In genomic region chr3:152145186-152145585, GRCm38 (mm10) we compare ENCODE assay signal across 8 mouse cellular contexts. TPM values are rescaled to one million over a fixed set of nuclear protein-coding genes. Genes with fewer than 3 reads are reported as not detected.
DNase-seq lines count a peak whose midpoint lies in the region; ATAC-seq and TF ChIP-seq lines count a peak whose summit lies in the region.

No protein-coding gene starts in this region.

- no peak overlapping the region for H3K4me3 ChIP-seq in hindbrain, postnatal 0 days (ENCODE audit: low read length)
- no peak overlapping the region for H3K4me3 ChIP-seq in hindbrain, embryonic 11.5 days (ENCODE audit: low read depth, low read length)
- no peak overlapping the region for H3K4me3 ChIP-seq in embryonic fibroblast, embryonic 13.5 days (ENCODE audit: insufficient read depth, low read length)
- no peak overlapping the region for H3K4me3 ChIP-seq in intestine, embryonic 16.5 days (ENCODE audit: low read length)

- peak; percentile 92 for ATAC-seq in hindbrain, postnatal 0 days
- ATAC-seq in hindbrain, embryonic 11.5 days (ENCODE audit: low FRiP score), result no peak
- ATAC-seq in intestine, embryonic 16.5 days, result peak; percentile 32; the same call in 1 of the 2 replicates

- H3K4me2 ChIP-seq in hindbrain, postnatal 0 days (ENCODE audit: low read depth, low read length), result no peak overlapping the region
- no peak overlapping the region for H3K4me2 ChIP-seq in hindbrain, embryonic 11.5 days (replicated peaks; ENCODE audit: low read depth, low read length)
- no peak overlapping the region for H3K4me2 ChIP-seq in intestine, embryonic 16.5 days (ENCODE audit: low read depth, low read length)

- H3K9ac ChIP-seq in hindbrain, postnatal 0 days (replicated peaks; ENCODE audit: low read length), result no peak overlapping the region
- H3K9ac ChIP-seq in hindbrain, embryonic 11.5 days (ENCODE audit: low read depth, low read length), result no peak overlapping the region
- H3K9ac ChIP-seq in intestine, embryonic 16.5 days (ENCODE audit: low read depth, low read length), result no peak overlapping the region

- H3K4me1 ChIP-seq in hindbrain, postnatal 0 days (ENCODE audit: insufficient read depth, low read length), result no peaks in the 10 kb centered on the region
- H3K4me1 ChIP-seq in hindbrain, embryonic 11.5 days (replicated peaks; ENCODE audit: control insufficient read depth, insufficient read depth, low read length), result no peaks in the 10 kb centered on the region
- H3K4me1 ChIP-seq in embryonic fibroblast, embryonic 13.5 days (ENCODE audit: control insufficient read depth, insufficient read depth, low read length), result peaks cover 16% of the 10 kb centered on the region
- H3K4me1 ChIP-seq in intestine, embryonic 16.5 days (ENCODE audit: control insufficient read depth, insufficient read depth, low read length), result peaks cover 25% of the 10 kb centered on the region

- H3K27ac ChIP-seq in hindbrain, postnatal 0 days, result no peak overlapping the region
- no peak overlapping the region for H3K27ac ChIP-seq in hindbrain, embryonic 11.5 days (ENCODE audit: low read depth, low read length)
- peak overlapping the region; percentile 94 for H3K27ac ChIP-seq in embryonic fibroblast, embryonic 13.5 days (ENCODE audit: insufficient read depth, low read length)
- peak overlapping the region; percentile 14; the same call in 1 of the 2 replicates for H3K27ac ChIP-seq in intestine, embryonic 16.5 days (ENCODE audit: low read length)

- no peak for TF ChIP-seq CTCF in hindbrain, postnatal 0 days (IDR thresholded peaks at IDR 0.05; ENCODE audit: low read depth)
- TF ChIP-seq CTCF in embryonic fibroblast, embryonic 13.5 days (IDR thresholded peaks at IDR 0.05; ENCODE audit: borderline replicate concordance, insufficient read depth, low read length), result no peak

- H3K36me3 ChIP-seq in hindbrain, postnatal 0 days (ENCODE audit: insufficient read depth, low read length), result no peaks in the 10 kb centered on the region
- H3K36me3 ChIP-seq in hindbrain, embryonic 11.5 days (ENCODE audit: control insufficient read depth, insufficient read depth, low read length), result no peaks in the 10 kb centered on the region
- H3K36me3 ChIP-seq in intestine, embryonic 16.5 days (ENCODE audit: control insufficient read depth, insufficient read depth, low read length), result no peaks in the 10 kb centered on the region

- no peaks in the 10 kb centered on the region for H3K27me3 ChIP-seq in hindbrain, postnatal 0 days (ENCODE audit: insufficient read depth, low read length)
- H3K27me3 ChIP-seq in hindbrain, embryonic 11.5 days (ENCODE audit: control insufficient read depth, insufficient read depth, low read length), result no peaks in the 10 kb centered on the region
- no peaks in the 10 kb centered on the region for H3K27me3 ChIP-seq in intestine, embryonic 16.5 days (replicated peaks; ENCODE audit: control insufficient read depth, insufficient read depth, low read length)

- DNase-seq in hindbrain, postnatal 0 days (ENCODE audit: low spot score), result peak; percentile 52
- DNase-seq in hindbrain, embryonic 11.5 days (ENCODE audit: low spot score), result no peak
- DNase-seq in adrenal gland, postnatal 14 days, result peak; percentile 57
- peak; percentile 71 for DNase-seq in lung, postnatal 36 days
- DNase-seq in urinary bladder, postnatal 25 days (ENCODE audit: low spot score), result no peak
- DNase-seq in thymus, postnatal 14 days, result no peak

- H3K9me3 ChIP-seq in hindbrain, postnatal 0 days (ENCODE audit: low read length), result no peaks in the 10 kb centered on the region
- H3K9me3 ChIP-seq in hindbrain, embryonic 11.5 days (ENCODE audit: control insufficient read depth, low read length), result no peaks in the 10 kb centered on the region
- H3K9me3 ChIP-seq in intestine, embryonic 16.5 days (ENCODE audit: control insufficient read depth, low read length), result no peaks in the 10 kb centered on the region

- WGBS in hindbrain, postnatal 0 days, result 44% methylated on average over 2 of the region's 2 CpGs
- 51% methylated on average over 2 of the region's 2 CpGs for WGBS in hindbrain, embryonic 11.5 days
- 59% methylated on average over 2 of the region's 2 CpGs for WGBS in intestine, embryonic 16.5 days

- TF ChIP-seq POLR2A in embryonic fibroblast, embryonic 13.5 days (IDR thresholded peaks at IDR 0.05; ENCODE audit: low read depth, low read length), result no peak; the same call in 1 of the 2 replicates

RNA-seq across cellular contexts. Expression of gene Gipc2, which starts 20.8 kb away (rescaled TPM):
- 3.1 and 6.7 TPM in 2 replicates for total RNA-seq in hindbrain, postnatal 0 days (2014; rRNA removed)
- 12.8 and 15.6 TPM in 2 replicates for polyA plus RNA-seq in hindbrain, postnatal 0 days (2015; fragmentation: Nextera tagmentation; extraction: Ambion mirVana)
- polyA plus RNA-seq in hindbrain, embryonic 11.5 days (2014; fragmentation: Nextera tagmentation; extraction: Ambion mirVana), result 3.1 and 5.0 TPM in 2 replicates
- 0.96 and 2.8 TPM in 2 replicates for total RNA-seq in adrenal gland, postnatal 14 days (2021)
- polyA plus RNA-seq in embryonic fibroblast, embryonic 13.5 days (2011; ENCODE audit: insufficient read length, low read depth, missing spikeins), result 1.9 and 3.9 TPM in 2 replicates
- polyA plus RNA-seq in intestine, embryonic 16.5 days (2015; fragmentation: Nextera tagmentation; extraction: Ambion mirVana), result 244 TPM in 2 replicates

Comparison
In these comparisons a context has a peak if more than half of its experiments do, and no peak if none do; other contexts are left out.
1. DNase-seq: peak in hindbrain, postnatal 0 days (single experiment), adrenal gland, postnatal 14 days (single experiment) and lung, postnatal 36 days (single experiment); none in hindbrain, embryonic 11.5 days (single experiment), urinary bladder, postnatal 25 days (single experiment) and thymus, postnatal 14 days (single experiment).
2. H3K27ac ChIP-seq: peak in embryonic fibroblast, embryonic 13.5 days (single experiment) and intestine, embryonic 16.5 days (single experiment); none in hindbrain, postnatal 0 days (single experiment) and hindbrain, embryonic 11.5 days (single experiment).
3. RNA of gene Gipc2, which starts 20.8 kb away (polyA plus RNA-seq): 244 TPM in intestine, embryonic 16.5 days; 12.8 to 15.6 TPM in hindbrain, postnatal 0 days, 3.1 to 5.0 TPM in hindbrain, embryonic 11.5 days and 1.9 to 3.9 TPM in embryonic fibroblast, embryonic 13.5 days; every median in the first group is over 10 times any median in the second.